Mouse (Mus musculus): ENCODE measurements around the gene Mybpc2.

DNA sequence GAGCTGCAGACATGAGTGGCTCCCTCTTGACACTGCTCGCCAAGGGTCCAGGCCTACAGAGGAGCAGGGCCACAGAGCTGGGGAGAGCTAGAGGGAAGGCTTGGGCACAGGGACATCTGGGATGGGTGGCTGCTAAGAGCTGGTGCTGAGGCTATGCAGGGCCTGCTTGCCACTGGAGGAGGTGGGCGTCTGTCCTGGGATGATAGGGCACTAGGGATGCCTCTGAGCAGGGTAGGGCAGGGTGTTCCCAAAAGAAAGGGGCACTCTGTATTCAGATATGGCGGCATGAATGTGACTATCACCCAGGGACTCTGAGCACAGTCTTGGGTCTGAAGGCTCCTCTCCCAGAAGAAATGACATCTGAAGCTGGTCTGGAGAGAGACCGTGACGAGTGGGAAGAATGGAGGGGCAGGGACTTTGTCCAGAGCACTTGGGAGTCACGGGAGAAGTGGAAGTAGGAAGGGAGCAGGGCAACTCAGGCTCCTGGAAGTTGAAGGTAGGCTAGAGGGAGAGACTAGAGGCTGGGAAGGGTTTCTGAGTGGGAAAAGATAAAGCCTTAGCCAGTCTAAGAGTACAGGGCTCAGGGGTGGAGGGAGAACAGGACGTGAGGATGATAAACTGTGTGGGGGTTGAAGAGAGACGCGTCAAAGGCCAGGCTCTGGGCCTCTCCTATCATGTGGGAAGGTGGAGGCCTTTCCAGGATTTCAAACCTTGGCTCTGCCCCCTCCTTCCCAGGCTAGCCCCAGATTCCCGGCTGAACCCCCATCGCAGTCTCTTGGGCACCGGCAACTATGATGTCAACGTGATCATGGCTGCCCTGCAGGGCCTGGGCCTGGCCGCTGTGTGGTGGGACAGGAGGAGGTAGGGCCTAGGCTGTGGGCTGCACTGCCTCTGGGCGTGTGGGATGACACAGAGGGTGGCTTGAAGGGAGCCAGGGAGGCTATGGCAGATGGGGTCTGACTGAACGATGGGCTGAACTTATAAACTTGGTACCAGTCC, 54.5 kb downstream of the Mybpc2 start:
- TF ChIP-seq HCFC1 (IDR thresholded peaks at IDR 0.05; ENCODE audit: borderline replicate concordance, insufficient read depth, low read length) (no peak), ZNF384 (IDR thresholded peaks at IDR 0.05; ENCODE audit: low read depth, low read length) (no peak), CHD2 (IDR thresholded peaks at IDR 0.05; ENCODE audit: low read depth, low read length) (no peak), ZC3H11A (IDR thresholded peaks at IDR 0.05; ENCODE audit: borderline replicate concordance, low read depth, low read length) (no peak)

Data from ES-E14 (cell line).